8 mouse cellular contexts compared by ENCODE assay signal in the genomic region with DNA sequence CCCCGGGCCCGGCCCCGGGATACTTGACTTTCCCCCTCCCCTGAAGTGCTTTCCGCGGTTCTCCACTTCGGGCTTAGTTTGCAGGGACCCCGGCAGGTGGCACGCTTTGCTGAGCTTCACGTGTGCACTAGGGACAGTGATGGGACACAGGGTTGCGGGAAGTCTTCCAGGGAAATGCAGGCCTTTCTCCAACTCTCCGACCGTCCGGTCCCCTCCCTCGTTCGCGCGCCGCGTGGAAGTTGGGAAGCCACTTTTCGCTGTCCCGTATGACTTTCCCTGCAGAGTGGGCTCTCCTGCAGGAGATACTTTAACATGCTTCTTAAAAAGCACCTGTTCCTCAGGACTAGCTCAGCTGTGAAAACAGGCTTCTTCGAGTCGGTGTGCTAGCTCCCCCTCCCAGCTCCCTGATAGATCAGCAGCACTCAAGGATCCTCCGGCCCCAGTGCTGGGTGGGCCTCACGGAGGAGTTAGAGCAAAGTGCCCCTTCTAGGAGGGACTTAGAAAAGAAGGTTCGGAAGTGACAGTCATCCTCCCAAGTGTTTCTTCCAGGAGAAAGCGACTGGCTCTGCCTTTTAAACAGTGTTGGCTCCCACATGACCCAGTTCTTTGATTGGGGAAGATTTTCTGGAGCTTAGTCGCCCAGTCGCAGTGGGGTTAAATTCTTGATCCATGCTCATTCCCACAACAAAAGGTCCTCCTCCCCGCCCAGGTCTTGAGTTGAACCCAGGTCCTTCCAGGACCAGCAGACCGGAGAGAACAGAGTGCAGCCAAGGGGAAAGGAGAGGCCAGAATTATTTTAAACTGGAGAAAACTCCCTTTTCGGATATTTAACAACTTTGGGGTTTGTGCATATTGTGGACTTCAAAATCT. TPM values are rescaled to one million over a fixed set of nuclear protein-coding genes. Genes with fewer than 3 reads are reported as not detected.
DNase-seq lines count a peak whose midpoint lies in the region; ATAC-seq lines count a peak whose summit lies in the region.

No protein-coding gene starts in this region.

- peak overlapping the region; percentile 68 for H3K9ac ChIP-seq in embryonic facial prominence, embryonic 12.5 days
- H3K9ac ChIP-seq in hindbrain, embryonic 13.5 days, result peak overlapping the region; percentile 81
- peak overlapping the region; percentile 65 for H3K9ac ChIP-seq in limb, embryonic 15.5 days
- H3K9ac ChIP-seq in neural tube, embryonic 11.5 days (ENCODE audit: low read length), result peak overlapping the region; percentile 68

- H3K9me3 ChIP-seq in embryonic facial prominence, embryonic 12.5 days, result no peaks in the 10 kb centered on the region
- no peaks in the 10 kb centered on the region for H3K9me3 ChIP-seq in hindbrain, embryonic 13.5 days
- H3K9me3 ChIP-seq in limb, embryonic 15.5 days, result no peaks in the 10 kb centered on the region
- H3K9me3 ChIP-seq in neural tube, embryonic 11.5 days (ENCODE audit: control insufficient read depth, low read length), result no peaks in the 10 kb centered on the region

- H3K4me1 ChIP-seq in embryonic facial prominence, embryonic 12.5 days, result peaks cover 6% of the 10 kb centered on the region; the same call in 1 of the 2 replicates
- H3K4me1 ChIP-seq in hindbrain, embryonic 13.5 days (replicated peaks), result peaks cover 20% of the 10 kb centered on the region
- peaks cover 18% of the 10 kb centered on the region for H3K4me1 ChIP-seq in limb, embryonic 15.5 days
- H3K4me1 ChIP-seq in neural tube, embryonic 11.5 days (ENCODE audit: control insufficient read depth, insufficient read depth, low read length), result 0 out of 2 replicates have a peak, but pooled peaks cover 6% of the 10 kb centered on the region

- peak overlapping the region; percentile 75 for H3K4me3 ChIP-seq in embryonic facial prominence, embryonic 12.5 days
- peak overlapping the region; percentile 77 for H3K4me3 ChIP-seq in hindbrain, embryonic 13.5 days
- peak overlapping the region; percentile 80 for H3K4me3 ChIP-seq in limb, embryonic 15.5 days
- peak overlapping the region; percentile 83 for H3K4me3 ChIP-seq in neural tube, embryonic 11.5 days (ENCODE audit: low read depth, low read length)

- H3K36me3 ChIP-seq in embryonic facial prominence, embryonic 12.5 days, result no peaks in the 10 kb centered on the region
- no peaks in the 10 kb centered on the region for H3K36me3 ChIP-seq in hindbrain, embryonic 13.5 days
- H3K36me3 ChIP-seq in limb, embryonic 15.5 days, result no peaks in the 10 kb centered on the region
- no peaks in the 10 kb centered on the region for H3K36me3 ChIP-seq in neural tube, embryonic 11.5 days (ENCODE audit: control insufficient read depth, insufficient read depth, low read length)

- H3K27ac ChIP-seq in embryonic facial prominence, embryonic 12.5 days, result peak overlapping the region; percentile 73; the same call in 1 of the 2 replicates
- peak overlapping the region; percentile 78 for H3K27ac ChIP-seq in hindbrain, embryonic 13.5 days
- H3K27ac ChIP-seq in limb, embryonic 15.5 days, result peak overlapping the region; percentile 82
- no peak overlapping the region for H3K27ac ChIP-seq in neural tube, embryonic 11.5 days (ENCODE audit: low read depth, low read length)

- H3K27me3 ChIP-seq in embryonic facial prominence, embryonic 12.5 days, result peaks cover 15% of the 10 kb centered on the region
- H3K27me3 ChIP-seq in hindbrain, embryonic 13.5 days, result peaks cover 27% of the 10 kb centered on the region
- H3K27me3 ChIP-seq in limb, embryonic 15.5 days, result peaks cover 7% of the 10 kb centered on the region
- H3K27me3 ChIP-seq in neural tube, embryonic 11.5 days (ENCODE audit: control insufficient read depth, insufficient read depth, low read length), result no peaks in the 10 kb centered on the region

- 2% methylated on average over 32 of the region's 32 CpGs for WGBS in embryonic facial prominence, embryonic 12.5 days
- 1% methylated on average over 32 of the region's 32 CpGs for WGBS in hindbrain, embryonic 13.5 days
- 5% methylated on average over 32 of the region's 32 CpGs for WGBS in limb, embryonic 15.5 days
- 2% methylated on average over 32 of the region's 32 CpGs for WGBS in neural tube, embryonic 11.5 days

- DNase-seq in left cerebral cortex, postnatal 25 days (ENCODE audit: low spot score in 2 of 2), result peak; percentile 11 to 13
- no peak for DNase-seq in left cerebral cortex, adult 18-20 months (ENCODE audit: low spot score in 2 of 2)
- DNase-seq in adipocyte (ENCODE audit: low spot score), result peak; percentile 42
- DNase-seq in neural tube, embryonic 11.5 days (ENCODE audit: low spot score), result peak; percentile 42
- no peak for DNase-seq in natural killer cell, adult 2 months (ENCODE audit: low spot score in 2 of 2)

- H3K4me2 ChIP-seq in embryonic facial prominence, embryonic 12.5 days (replicated peaks), result peak overlapping the region; percentile 96
- peak overlapping the region; percentile 96 for H3K4me2 ChIP-seq in hindbrain, embryonic 13.5 days
- H3K4me2 ChIP-seq in limb, embryonic 15.5 days, result peak overlapping the region; percentile 95
- H3K4me2 ChIP-seq in neural tube, embryonic 11.5 days (ENCODE audit: low read depth), result peak overlapping the region; percentile 94

- ATAC-seq in embryonic facial prominence, embryonic 12.5 days (ENCODE audit: insufficient number of reproducible peaks, insufficient read depth, low FRiP score, low TSS enrichment), result peak; percentile 37; the same call in 1 of the 2 replicates
- peak; percentile 66; the same call in 1 of the 2 replicates for ATAC-seq in hindbrain, embryonic 13.5 days (ENCODE audit: low FRiP score)
- no peak for ATAC-seq in limb, embryonic 15.5 days (ENCODE audit: insufficient number of reproducible peaks, low FRiP score, low TSS enrichment, low read depth)
- ATAC-seq in neural tube, embryonic 11.5 days (ENCODE audit: insufficient read depth, low FRiP score, low TSS enrichment), result no peak

- intact Hi-C loops in left cerebral cortex, postnatal 25 days (cut with DNase I), result loop anchor here (5.0 kb wide), 1 partner anchor 131 kb away; no protein-coding TSS in a partner anchor

RNA-seq across cellular contexts. Expression of a gene that starts 42.4 kb away (rescaled TPM):
- total RNA-seq in left cerebral cortex, postnatal 25 days (2021), result 10 to 100 TPM; 25.5 to 27.6 TPM
- 10 to 100 TPM; 24.9 to 25.2 TPM for total RNA-seq in left cerebral cortex, adult 18-20 months (2021)
- polyA plus RNA-seq in embryonic facial prominence, embryonic 12.5 days (2016; fragmentation: Nextera tagmentation; extraction: Ambion mirVana), result 39.8 and 43.4 TPM in 2 replicates
- 20.7 and 25.9 TPM in 2 replicates for polyA plus RNA-seq in hindbrain, embryonic 13.5 days (2015; fragmentation: Nextera tagmentation; extraction: Ambion mirVana)
- polyA plus RNA-seq in limb, embryonic 15.5 days (2015; fragmentation: Nextera tagmentation; extraction: Ambion mirVana), result 38.5 and 47.2 TPM in 2 replicates
- 35.2 and 39.9 TPM in 2 replicates for polyA plus RNA-seq in neural tube, embryonic 11.5 days (2014; fragmentation: Nextera tagmentation; extraction: Ambion mirVana)

Comparison
In these comparisons a context has a peak if more than half of its experiments do, and no peak if none do; other contexts are left out.
1. DNase-seq: peak in left cerebral cortex, postnatal 25 days (2 of 2), adipocyte (single experiment) and neural tube, embryonic 11.5 days (single experiment); none in left cerebral cortex, adult 18-20 months (0 of 2) and natural killer cell, adult 2 months (0 of 2).
2. ATAC-seq: peak in embryonic facial prominence, embryonic 12.5 days (single experiment) and hindbrain, embryonic 13.5 days (single experiment); none in limb, embryonic 15.5 days (single experiment) and neural tube, embryonic 11.5 days (single experiment).
3. Peak in every context shown above with its lines, with median percentiles within 50 percentile points of each other: H3K4me2 ChIP-seq, H3K4me3 ChIP-seq and H3K9ac ChIP-seq.